Mouse (Mus musculus) embryonic facial prominence, embryonic 11.5 days (tissue): ENCODE measurements around the gene Cygb. TPM values are rescaled to one million over a fixed set of nuclear protein-coding genes. Genes with fewer than 3 reads are reported as not detected.
"Not testable (repeated sequence)": the region's sequence is repeated elsewhere in the genome, so short reads cannot be mapped to it uniquely, and the experiment has no call there.

Experiments used
- ATAC-seq: fragments of 200-750 bp; cut with Nextera tagmentation; replicated peaks from 2 replicates; pipeline ENCODE4 v1.8.0; 2017; ENCODE audit warnings: low read depth; ENCODE audit not compliant: insufficient number of reproducible peaks, low FRiP score, low TSS enrichment
- DNase-seq: peaks from one replicate; pipeline ENCODE4 v3.0.0-alpha.2; 2015; ENCODE audit warnings: low spot score
- H3K27ac ChIP-seq: fragments of 300-500 bp; sonication (generic); replicated peaks from 2 replicates; pipeline ENCODE4 v1.5.1; 2014; ENCODE audit warnings: mild to moderate bottlenecking, low read depth, low read length, control low read depth
- H3K27me3 ChIP-seq: fragments of 300-500 bp; sonication (generic); 2 replicates; pipeline ENCODE4 v1.6.1; 2014; ENCODE audit warnings: mild to moderate bottlenecking, low read length, moderate library complexity, mixed read lengths; ENCODE audit not compliant: control insufficient read depth, insufficient read depth
- H3K36me3 ChIP-seq: fragments of 300-500 bp; sonication (generic); replicated peaks from 2 replicates; pipeline ENCODE4 v1.6.1; 2014; ENCODE audit warnings: low read depth, mild to moderate bottlenecking, low read length, moderate library complexity, mixed read lengths; ENCODE audit not compliant: control insufficient read depth, insufficient read depth
- H3K4me1 ChIP-seq: fragments of 300-500 bp; sonication (generic); 2 replicates; pipeline ENCODE4 v1.6.1; 2014; ENCODE audit warnings: low read length, mixed read lengths; ENCODE audit not compliant: control insufficient read depth, insufficient read depth
- H3K4me2 ChIP-seq: fragments of 300-500 bp; sonication (generic); 2 replicates; pipeline ENCODE4 v1.6.1; 2014; ENCODE audit warnings: low read depth, mild to moderate bottlenecking, control low read depth, low read length, moderate library complexity
- H3K4me3 ChIP-seq: fragments of 300-500 bp; sonication (generic); 2 replicates; pipeline ENCODE4 v1.5.1; 2014; ENCODE audit warnings: low read depth, low read length, control low read depth
- H3K9ac ChIP-seq: fragments of 300-500 bp; sonication (generic); replicated peaks from 2 replicates; pipeline ENCODE4 v1.6.1; 2014; ENCODE audit warnings: mild to moderate bottlenecking, control low read depth, low read length
- H3K9me3 ChIP-seq: fragments of 300-500 bp; sonication (generic); replicated peaks from 2 replicates; pipeline ENCODE4 v1.6.1; 2016; ENCODE audit warnings: mild to moderate bottlenecking, low read length, inconsistent platforms, mixed read lengths; ENCODE audit not compliant: control insufficient read depth
- WGBS: fragments of 180-500 bp; shearing (Covaris S2); extraction: QIAGEN DNeasy Blood & Tissue Kit; methylation state at CpG from one replicate; pipeline ENCODE4 v1.1.7; 2014; 5-methylcytosine and 5-hydroxymethylcytosine counted together
- polyA plus RNA-seq: library from polyadenylated mRNA; unstranded; fragments of >200 nt; fragmentation: Nextera tagmentation; extraction: Ambion mirVana; gene quantifications from 2 replicates; pipeline ENCODE4 v1.2.1, GENCODE M21; 2014

The Cygb gene
- polyA plus RNA-seq, 1 experiment from 2014 or later, result 3.5 TPM

GRCm38 (mm10) chr11:116644225-116645112 lies 9.6 kb downstream of the Cygb start:
- DNase-seq (no peak), ATAC-seq (no peak)
- Histone ChIP-seq H3K36me3 (no peaks in the 10 kb centered on the region), H3K27ac (peak overlapping the region; percentile 47; the same call in 1 of the 2 replicates), H3K4me1 (peaks cover 31% of the 10 kb centered on the region), H3K27me3 (no peaks in the 10 kb centered on the region), H3K9me3 (no peaks in the 10 kb centered on the region), H3K4me3 (no peak overlapping the region), H3K4me2 (no peak overlapping the region), H3K9ac (peak overlapping the region; percentile 43)
- WGBS, result 38% methylated on average over 21 of the region's 21 CpGs

- peak overlapping the region; percentile 8; the same call in 1 of the 2 replicates for H3K4me3 ChIP-seq
- peaks cover 26% of the 10 kb centered on the region for H3K4me1 ChIP-seq
- WGBS, result 4% methylated on average over 18 of the region's 19 CpGs
Measured at GRCm38 (mm10) chr11:116643579-116644224, 10.4 kb downstream of the Cygb start.

GRCm38 (mm10) chr11:116642681-116643578 lies 11.2 kb downstream of the Cygb start:
- no peaks in the 10 kb centered on the region for H3K27me3 ChIP-seq
- H3K27ac ChIP-seq, result no peak overlapping the region
- H3K4me3 ChIP-seq, result peak overlapping the region; percentile 8; the same call in 1 of the 2 replicates
- no peaks in the 10 kb centered on the region for H3K36me3 ChIP-seq
- 35% methylated on average over 14 of the region's 14 CpGs for WGBS
- H3K4me2 ChIP-seq, result peak overlapping the region; percentile 49
- peak overlapping the region; percentile 43; the same call in 1 of the 2 replicates for H3K9ac ChIP-seq
- H3K9me3 ChIP-seq, result no peaks in the 10 kb centered on the region
- ATAC-seq, result peak; percentile 46
- peaks cover 18% of the 10 kb centered on the region for H3K4me1 ChIP-seq
- DNase-seq, result peak; percentile 94

More at GRCm38 (mm10) chr11:116643579-116644224, 10.4 kb downstream of the Cygb start:
- H3K4me2 ChIP-seq, result peak overlapping the region; percentile 49
- no peaks in the 10 kb centered on the region for H3K36me3 ChIP-seq
- no peaks in the 10 kb centered on the region for H3K27me3 ChIP-seq
- no peaks in the 10 kb centered on the region for H3K9me3 ChIP-seq
- peak overlapping the region; percentile 43 for H3K9ac ChIP-seq
- DNase-seq, result peak; percentile 53
- no peak overlapping the region for H3K27ac ChIP-seq
- no peak; the same call in 1 of the 2 replicates for ATAC-seq

GRCm38 (mm10) chr11:116641731-116642130 lies 12.4 kb downstream of the Cygb start:
- no peak overlapping the region for H3K4me2 ChIP-seq
- H3K27ac ChIP-seq, result no peak overlapping the region
- H3K4me3 ChIP-seq, result no peak overlapping the region
- DNase-seq (no peak), ATAC-seq (no peak)
- peaks cover 14% of the 10 kb centered on the region for H3K4me1 ChIP-seq
- H3K27me3 ChIP-seq, result no peaks in the 10 kb centered on the region
- H3K36me3 ChIP-seq, result no peaks in the 10 kb centered on the region
- no peaks in the 10 kb centered on the region for H3K9me3 ChIP-seq
- 73% methylated on average over 3 of the region's 3 CpGs for WGBS
- no peak overlapping the region for H3K9ac ChIP-seq

GRCm38 (mm10) chr11:116641168-116641567 lies 12.9 kb downstream of the Cygb start:
- H3K4me2 ChIP-seq, result no peak overlapping the region
- ATAC-seq (no peak), DNase-seq (peak; percentile 40)
- H3K9me3 ChIP-seq, result no peaks in the 10 kb centered on the region
- no peaks in the 10 kb centered on the region for H3K27me3 ChIP-seq
- H3K4me3 ChIP-seq, result no peak overlapping the region
- peaks cover 14% of the 10 kb centered on the region for H3K4me1 ChIP-seq
- 50% methylated on average over 5 of the region's 5 CpGs for WGBS
- H3K9ac ChIP-seq, result no peak overlapping the region
- H3K27ac ChIP-seq, result no peak overlapping the region
- H3K36me3 ChIP-seq, result no peaks in the 10 kb centered on the region

- DNase-seq, H3K27me3 ChIP-seq, H3K27ac ChIP-seq, H3K9ac ChIP-seq, H3K36me3 ChIP-seq, H3K4me2 ChIP-seq, H3K9me3 ChIP-seq, H3K4me3 ChIP-seq, H3K4me1 ChIP-seq, ATAC-seq: not testable (repeated sequence)
- WGBS, result 78% methylated on average over 8 of the region's 8 CpGs
Measured at GRCm38 (mm10) chr11:116636607-116637006, 17.5 kb downstream of the Cygb start.

- Histone ChIP-seq H3K9me3 (no peaks in the 10 kb centered on the region), H3K4me2 (no peak overlapping the region), H3K4me3 (no peak overlapping the region), H3K4me1 (no peaks in the 10 kb centered on the region), H3K27me3 (no peaks in the 10 kb centered on the region), H3K27ac (no peak overlapping the region), H3K9ac (no peak overlapping the region), H3K36me3 (no peaks in the 10 kb centered on the region)
- no peak for ATAC-seq
- 76% methylated on average over 10 of the region's 10 CpGs for WGBS
- DNase-seq, result no peak
Measured at GRCm38 (mm10) chr11:116632962-116633361, 21.2 kb downstream of the Cygb start.
